Mouse (Mus musculus) megakaryocyte-erythroid progenitor cell, adult 5-6 weeks (primary cell): ENCODE data around the gene Cd79b. TPM values are rescaled to one million over a fixed set of nuclear protein-coding genes. Genes with fewer than 3 reads are reported as not detected.

Experiments used
- total RNA-seq, 2 experiments: library from RNA; stranded (forward) in 1 of 2; stranded (reverse) in 1 of 2; fragments of 200-1000, 215-1000 nt in 1 of 2; fragments of >200 nt in 1 of 2; fragmentation: Nextera tagmentation in 1 of 2; gene quantifications; 2 replicates each; pipeline ENCODE4 v1.2.3; 2014 to 2017

Cd79b gene
- total RNA-seq, 2 experiments from 2014 or later: 1.4 to 21.6 TPM

Other genes with a start within 250 kb of the Cd79b start
- gene Taco1, start 248.7 kb downstream of the Cd79b start, total RNA-seq (2014; fragmentation: Nextera tagmentation): 8.3 and 9.0 TPM in 2 replicates
- gene Taco1, start 248.7 kb downstream of the Cd79b start, total RNA-seq (2017): 15.2 and 29.7 TPM in 2 replicates
- 10.3 and 19.9 TPM in 2 replicates for gene Map3k3, start 230.1 kb downstream of the Cd79b start, total RNA-seq (2014; fragmentation: Nextera tagmentation)
- 5.9 and 9.0 TPM in 2 replicates for gene Map3k3, start 230.1 kb downstream of the Cd79b start, total RNA-seq (2017)
- gene Gm10840, start 153.9 kb downstream of the Cd79b start, total RNA-seq (2014; fragmentation: Nextera tagmentation): not detected in 2 replicates
- gene Gm10840, start 153.9 kb downstream of the Cd79b start, total RNA-seq (2017): not detected in 2 replicates
- 12.0 and 18.5 TPM in 2 replicates for gene Limd2, start 153.9 kb downstream of the Cd79b start, total RNA-seq (2014; fragmentation: Nextera tagmentation)
- gene Limd2, start 153.9 kb downstream of the Cd79b start, total RNA-seq (2017): 4.4 and 5.9 TPM in 2 replicates
- gene Strada, start 112.6 kb downstream of the Cd79b start, total RNA-seq (2014; fragmentation: Nextera tagmentation): 20.3 and 29.6 TPM in 2 replicates
- 9.8 and 15.5 TPM in 2 replicates for gene Strada, start 112.6 kb downstream of the Cd79b start, total RNA-seq (2017)
- 33.8 and 41.7 TPM in 2 replicates for gene Ccdc47, start 98.4 kb downstream of the Cd79b start, total RNA-seq (2014; fragmentation: Nextera tagmentation)
- 218 and 232 TPM in 2 replicates for gene Ccdc47, start 98.4 kb downstream of the Cd79b start, total RNA-seq (2017)
- gene Ddx42, start 97.8 kb downstream of the Cd79b start, total RNA-seq (2014; fragmentation: Nextera tagmentation): 65.1 and 66.6 TPM in 2 replicates
- gene Ddx42, start 97.8 kb downstream of the Cd79b start, total RNA-seq (2017): 82.7 and 126 TPM in 2 replicates
- 115 and 123 TPM in 2 replicates for gene Ftsj3, start 58.7 kb downstream of the Cd79b start, total RNA-seq (2014; fragmentation: Nextera tagmentation)
- gene Ftsj3, start 58.7 kb downstream of the Cd79b start, total RNA-seq (2017): 235 and 274 TPM in 2 replicates
- 126 and 145 TPM in 2 replicates for gene Psmc5, start 58.6 kb downstream of the Cd79b start, total RNA-seq (2014; fragmentation: Nextera tagmentation)
- 111 and 128 TPM in 2 replicates for gene Psmc5, start 58.6 kb downstream of the Cd79b start, total RNA-seq (2017)
- gene Smarcd2, start 41.8 kb downstream of the Cd79b start, total RNA-seq (2014; fragmentation: Nextera tagmentation): 93.8 and 120 TPM in 2 replicates
- 201 and 272 TPM in 2 replicates for gene Smarcd2, start 41.8 kb downstream of the Cd79b start, total RNA-seq (2017)
- 1.4 and 3.5 TPM in 2 replicates for gene Tcam1, start 38.1 kb downstream of the Cd79b start, total RNA-seq (2014; fragmentation: Nextera tagmentation)
- 2.1 and 3.7 TPM in 2 replicates for gene Tcam1, start 38.1 kb downstream of the Cd79b start, total RNA-seq (2017)
- gene Gh, start 12.9 kb downstream of the Cd79b start, total RNA-seq (2014; fragmentation: Nextera tagmentation): not detected in 2 replicates
- gene Gh, start 12.9 kb downstream of the Cd79b start, total RNA-seq (2017): not detected in 2 replicates
- gene Scn4a, start 38.5 kb upstream of the Cd79b start, total RNA-seq (2014; fragmentation: Nextera tagmentation): 0.11 TPM in 1 of 2 replicates, not detected in the other
- gene Scn4a, start 38.5 kb upstream of the Cd79b start, total RNA-seq (2017): not detected in 2 replicates
- 4.6 TPM in 1 of 2 replicates, not detected in the other for gene Prr29, start 50.7 kb upstream of the Cd79b start, total RNA-seq (2014; fragmentation: Nextera tagmentation)
- gene Prr29, start 50.7 kb upstream of the Cd79b start, total RNA-seq (2017): not detected in 2 replicates
- 20.5 and 46.5 TPM in 2 replicates for gene Icam2, start 73.3 kb upstream of the Cd79b start, total RNA-seq (2014; fragmentation: Nextera tagmentation)
- 51.4 and 82.3 TPM in 2 replicates for gene Icam2, start 73.3 kb upstream of the Cd79b start, total RNA-seq (2017)
- 13.7 and 14.2 TPM in 2 replicates for gene Ern1, start 173.1 kb upstream of the Cd79b start, total RNA-seq (2014; fragmentation: Nextera tagmentation)
- gene Ern1, start 173.1 kb upstream of the Cd79b start, total RNA-seq (2017): 7.0 and 9.8 TPM in 2 replicates